Mouse (Mus musculus) C2C12 (cell line): ENCODE results near the gene Haspin. TPM values are rescaled to one million over a fixed set of nuclear protein-coding genes. Genes with fewer than 3 reads are reported as not detected.

Experiments used
- H3K27me3 ChIP-seq: one replicate; pipeline ENCODE4 v1.6.1; 2011; ENCODE audit not compliant: control insufficient read depth, insufficient read depth, insufficient read length
- H3K36me3 ChIP-seq: one replicate; pipeline ENCODE4 v1.6.1; 2011; ENCODE audit not compliant: control insufficient read depth, insufficient read depth
- H3K4me3 ChIP-seq: one replicate; pipeline ENCODE4 v1.5.1; 2011; ENCODE audit warnings: mild to moderate bottlenecking, control low read depth; ENCODE audit not compliant: poor library complexity, insufficient read depth, severe bottlenecking
- H3K79me2 ChIP-seq: one replicate; pipeline ENCODE4 v1.6.1; 2011; ENCODE audit not compliant: control insufficient read depth, insufficient read depth
- H3K79me3 ChIP-seq: one replicate; pipeline ENCODE4 v1.6.1; 2011; ENCODE audit warnings: low read depth, control low read depth
- H3ac ChIP-seq: one replicate; pipeline ENCODE3; 2011; ENCODE audit warnings: low read depth; ENCODE audit not compliant: control insufficient read depth, insufficient read length
- CEBPB ChIP-seq: IDR thresholded peaks from one replicate; pipeline ENCODE4 v1.6.1; 2011; ENCODE audit warnings: low read depth, mild to moderate bottlenecking, control low read depth, moderate library complexity
- CTCF ChIP-seq: IDR thresholded peaks from one replicate; pipeline ENCODE4 v1.5.1; 2011; ENCODE audit not compliant: control insufficient read depth, insufficient read depth, insufficient read length
- FOSL1 ChIP-seq: IDR thresholded peaks from one replicate; pipeline ENCODE4 v1.8.0; 2011; ENCODE audit warnings: mild to moderate bottlenecking, low read length; ENCODE audit not compliant: poor library complexity, insufficient read depth, severe bottlenecking
- MAX ChIP-seq: IDR thresholded peaks from one replicate; pipeline ENCODE4 v1.6.1; 2011; ENCODE audit warnings: mild to moderate bottlenecking, control low read depth
- MYOD1 ChIP-seq: IDR thresholded peaks from one replicate; pipeline ENCODE4 v1.6.1; 2011; ENCODE audit warnings: low read depth; ENCODE audit not compliant: control insufficient read depth, insufficient read length
- MYOG ChIP-seq: IDR thresholded peaks from one replicate; pipeline ENCODE4 v1.6.1; 2011; ENCODE audit not compliant: control insufficient read depth, insufficient read length; ENCODE audit errors: extremely low read depth
- USF1 ChIP-seq: IDR thresholded peaks from one replicate; pipeline ENCODE4 v1.6.1; 2011; ENCODE audit warnings: low read depth, mild to moderate bottlenecking, control low read depth, moderate library complexity
- polyA plus RNA-seq: library from polyadenylated mRNA; unstranded; fragments of >200 nt; fragmentation: generic; extraction: Trizol; gene quantifications from one replicate; pipeline ENCODE4 v1.2.1, GENCODE M21; 2012; ENCODE audit warnings: missing spikeins

The Haspin gene
- polyA plus RNA-seq, 1 experiment = 9.4 TPM

DNA sequence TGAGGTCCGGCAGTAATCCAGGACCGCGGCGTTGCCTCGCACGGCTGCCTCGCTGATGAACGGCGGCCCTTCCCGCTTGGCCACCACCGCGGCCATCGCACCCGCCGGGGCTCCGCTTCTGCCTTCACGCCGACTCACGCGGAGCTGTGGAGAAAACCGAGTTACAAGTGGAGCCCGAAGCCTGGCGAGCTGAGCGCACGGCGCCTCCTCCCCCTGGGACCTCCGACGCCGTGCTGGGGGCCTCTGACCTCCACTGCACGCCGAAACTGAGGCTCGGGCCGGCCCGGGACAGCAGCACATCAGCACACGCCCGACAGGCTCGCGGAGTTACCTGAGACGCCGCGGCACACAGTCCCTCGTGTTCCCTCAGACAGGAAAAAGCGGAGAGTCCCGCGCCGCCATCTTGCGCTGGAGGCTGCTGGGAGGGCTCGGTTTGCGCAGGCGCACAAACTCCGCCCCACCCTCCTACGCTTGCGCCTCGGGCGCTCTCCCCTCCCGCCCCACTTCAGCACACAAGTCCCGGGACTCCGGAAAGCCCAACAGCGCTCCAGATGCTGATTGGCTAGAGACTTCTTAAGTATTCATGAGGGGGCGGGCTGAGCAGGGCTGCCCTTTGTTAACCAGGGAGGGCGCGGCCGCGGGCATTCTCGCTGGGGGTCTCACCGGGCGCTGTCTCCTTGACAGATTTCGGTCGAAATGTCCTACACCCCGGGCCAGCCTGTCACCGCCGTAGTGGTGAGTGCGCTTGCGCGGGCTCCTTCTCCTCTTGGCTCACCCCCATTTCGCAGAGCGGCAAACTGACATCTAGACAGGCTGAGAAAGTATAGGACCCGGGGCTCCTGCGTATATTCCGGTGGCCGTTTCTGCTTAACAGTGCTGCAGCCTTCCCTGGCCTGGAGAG lies 38.8 kb upstream of the Haspin start, which contains the start of the genes Emc6 and Tax1bp3:
Gene Emc6 (minus strand): TSS at position 430 of the 901 bp plus-strand sequence.
Gene Tax1bp3 (plus strand): TSS at position 476 of the 901 bp plus-strand sequence.
- H3K79me3 ChIP-seq = peaks cover 73% of the 10 kb centered on the region
- TF ChIP-seq FOSL1 = no peak
- TF ChIP-seq CTCF = no peak
- TF ChIP-seq MYOD1 = no peak
- no peak for TF ChIP-seq CEBPB
- TF ChIP-seq MAX = peak; percentile 41
- peaks cover 41% of the 10 kb centered on the region for H3K36me3 ChIP-seq
- H3K4me3 ChIP-seq = peak within 1 kb of the TSS; percentile 99
- H3K27me3 ChIP-seq = no peaks in the 10 kb centered on the region
- peaks cover 92% of the 10 kb centered on the region for H3K79me2 ChIP-seq
- H3ac ChIP-seq = peak within 1 kb of the TSS; percentile 100

DNA sequence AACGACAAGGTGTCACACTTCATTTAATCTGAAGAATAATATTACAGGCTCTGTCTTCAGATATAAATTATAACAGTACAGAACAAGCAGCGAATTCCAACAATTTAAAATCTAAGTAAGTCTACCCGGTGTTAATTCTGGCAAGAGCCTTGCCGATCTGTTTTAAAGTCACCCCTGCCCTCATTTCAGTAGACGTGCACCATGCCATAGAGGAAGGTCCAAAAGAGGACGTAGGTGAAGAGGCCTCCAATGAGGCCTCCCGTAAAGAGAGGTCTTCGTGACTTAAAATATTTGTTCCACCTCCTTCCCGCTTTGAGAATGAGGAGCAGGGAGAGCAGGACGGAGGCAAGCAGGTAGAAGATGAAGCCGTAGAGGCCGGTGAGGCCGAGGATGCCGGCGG lies 38.1 kb upstream of the Haspin start:
- Histone ChIP-seq H3K36me3 (peaks cover 45% of the 10 kb centered on the region), H3ac (peak overlapping the region; percentile 100), H3K79me3 (peaks cover 76% of the 10 kb centered on the region), H3K79me2 (peaks cover 98% of the 10 kb centered on the region), H3K4me3 (peak overlapping the region; percentile 99), H3K27me3 (no peaks in the 10 kb centered on the region)
- no peak for TF ChIP-seq MYOG
- TF ChIP-seq MAX = peak; percentile 8
- no peak for TF ChIP-seq FOSL1
- TF ChIP-seq CEBPB = no peak
- TF ChIP-seq USF1 = no peak
- TF ChIP-seq MYOD1 = no peak
- no peak for TF ChIP-seq CTCF

DNA sequence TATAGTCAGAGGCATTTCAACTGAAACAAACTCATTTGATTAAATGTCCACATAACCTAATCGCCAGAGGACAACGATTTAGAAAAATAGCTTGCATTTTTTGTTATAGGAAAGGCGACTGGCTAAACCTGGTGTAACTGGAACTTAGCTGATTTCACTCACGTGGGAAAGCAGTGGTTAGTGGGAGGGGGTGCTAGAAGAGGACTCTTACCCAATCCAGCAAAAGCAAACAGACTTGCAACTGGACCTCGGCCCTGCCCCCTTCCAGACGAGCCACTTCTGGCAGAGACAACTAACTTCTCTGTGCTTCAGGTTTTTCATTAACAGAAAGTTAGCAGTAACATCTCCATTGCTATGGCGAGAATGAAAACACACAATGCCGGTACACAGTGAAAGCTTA lies 37.5 kb upstream of the Haspin start:
- peak overlapping the region; percentile 100 for H3ac ChIP-seq
- H3K4me3 ChIP-seq = peak overlapping the region; percentile 99
- H3K27me3 ChIP-seq = no peaks in the 10 kb centered on the region
- peaks cover 46% of the 10 kb centered on the region for H3K36me3 ChIP-seq
- H3K79me3 ChIP-seq = peaks cover 76% of the 10 kb centered on the region
- peaks cover 97% of the 10 kb centered on the region for H3K79me2 ChIP-seq
- no peak for TF ChIP-seq MYOD1
- TF ChIP-seq MAX = no peak
- no peak for TF ChIP-seq USF1
- no peak for TF ChIP-seq MYOG
- no peak for TF ChIP-seq CTCF
- no peak for TF ChIP-seq FOSL1
- TF ChIP-seq CEBPB = no peak

DNA sequence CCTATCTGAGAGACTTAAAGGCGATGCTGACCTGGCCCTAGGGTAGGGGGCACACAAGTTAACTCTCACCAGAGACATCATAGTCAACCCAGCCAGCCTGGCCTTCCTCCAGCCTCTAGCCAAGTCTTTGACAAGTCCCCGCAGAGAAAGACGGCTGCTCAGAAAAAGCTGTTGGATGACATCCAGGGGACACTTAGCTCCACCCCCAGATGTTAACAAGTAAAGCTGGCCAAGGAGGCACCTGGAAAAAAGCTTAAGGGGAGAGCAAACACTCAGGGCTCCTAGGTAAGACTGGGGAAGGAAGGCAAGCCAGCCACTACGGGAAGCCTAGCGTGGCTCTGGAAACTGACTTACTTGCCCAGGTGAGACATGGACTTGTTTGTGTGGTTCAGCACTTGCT lies 34.1 kb upstream of the Haspin start:
- Histone ChIP-seq H3K79me2 (peaks cover 62% of the 10 kb centered on the region), H3ac (no peak overlapping the region), H3K27me3 (no peaks in the 10 kb centered on the region), H3K4me3 (no peak overlapping the region), H3K36me3 (peaks cover 35% of the 10 kb centered on the region), H3K79me3 (peaks cover 49% of the 10 kb centered on the region)
- TF ChIP-seq CTCF (no peak), USF1 (no peak), MYOG (no peak), MYOD1 (no peak), FOSL1 (no peak)

DNA sequence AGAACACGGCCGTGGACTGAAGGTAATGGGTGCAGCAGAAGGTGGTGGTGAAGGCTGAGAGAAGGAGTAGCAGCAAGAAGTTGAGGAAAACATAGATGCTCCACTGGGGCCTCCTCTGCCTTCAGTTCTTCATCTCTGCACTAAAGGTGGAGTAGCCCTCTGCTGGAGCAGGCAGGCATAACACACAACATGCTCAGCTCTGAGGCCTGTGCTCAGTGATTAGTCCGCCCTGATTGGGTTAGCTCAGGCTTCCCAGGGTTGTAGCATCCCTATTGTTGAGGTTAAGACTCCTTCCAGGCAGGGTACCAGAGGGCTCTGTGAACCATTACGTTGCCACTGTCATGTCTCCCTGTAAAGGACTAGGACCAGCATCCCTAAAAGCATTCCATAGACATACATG lies 31.1 kb upstream of the Haspin start:
- no peak overlapping the region for H3ac ChIP-seq
- no peaks in the 10 kb centered on the region for H3K27me3 ChIP-seq
- H3K79me2 ChIP-seq = peaks cover 33% of the 10 kb centered on the region
- H3K79me3 ChIP-seq = peaks cover 25% of the 10 kb centered on the region
- no peak for TF ChIP-seq MAX
- no peak for TF ChIP-seq MYOD1
- no peak for TF ChIP-seq CEBPB
- no peak for TF ChIP-seq FOSL1
- TF ChIP-seq USF1 = no peak
- TF ChIP-seq CTCF = peak; percentile 34
- TF ChIP-seq MYOG = no peak
- H3K36me3 ChIP-seq = peaks cover 22% of the 10 kb centered on the region
- H3K4me3 ChIP-seq = no peak overlapping the region

DNA sequence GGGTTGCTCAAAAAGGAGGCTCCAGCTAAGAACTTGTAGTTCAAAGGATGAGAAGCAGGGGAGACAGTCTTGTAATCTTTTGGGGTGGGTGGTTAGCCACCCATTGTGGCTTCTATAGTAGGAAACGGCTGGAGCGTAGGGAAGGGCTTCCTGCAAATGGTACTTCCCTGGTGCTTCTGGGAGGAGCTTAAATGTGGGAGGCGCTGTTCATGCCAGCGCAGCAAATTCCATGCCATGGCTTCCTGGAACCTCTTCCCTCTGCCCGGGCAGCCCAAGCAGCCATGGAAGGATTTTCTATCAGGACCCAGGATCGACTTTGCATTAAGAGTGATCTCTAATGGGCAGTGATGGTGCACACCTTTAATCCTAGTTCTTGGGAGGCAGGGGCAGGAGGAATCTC lies 30.5 kb upstream of the Haspin start:
- Histone ChIP-seq H3ac (no peak overlapping the region), H3K27me3 (no peaks in the 10 kb centered on the region), H3K36me3 (peaks cover 15% of the 10 kb centered on the region), H3K79me3 (peaks cover 20% of the 10 kb centered on the region), H3K4me3 (no peak overlapping the region), H3K79me2 (peaks cover 26% of the 10 kb centered on the region)
- TF ChIP-seq MYOG (no peak), CEBPB (no peak), FOSL1 (no peak), USF1 (no peak)
